Mouse (Mus musculus) Patski (cell line): ENCODE results near the gene Morc4. TPM values are rescaled to one million over a fixed set of nuclear protein-coding genes. Genes with fewer than 3 reads are reported as not detected.

Experiments used
- ATAC-seq: fragments of 100-300 bp; one replicate; pipeline ENCODE4 v1.8.0; 2021
- CTCF ChIA-PET: fragments of 350-600 bp; sonication (Branson Sonifier 250); formaldehyde crosslinking; loops from one replicate; lab custom pipeline; 2022; ENCODE audit warnings: inconsistent platforms; lab: Charles Lee
- POLR2A ChIA-PET: fragments of 350-600 bp; sonication (Branson Sonifier 250); formaldehyde crosslinking; loops from one replicate; lab custom pipeline; 2022; ENCODE audit warnings: antibody characterized with exemption, inconsistent platforms; lab: Charles Lee
- DNase-seq: peaks from one replicate; pipeline ENCODE4 v3.0.0-alpha.2; 2011; ENCODE audit warnings: low read depth, low spot score
- H3K27me3 ChIP-seq: fragments of 371-371 bp; one replicate; pipeline ENCODE4 v1.5.1; 2021
- CTCF ChIP-seq: fragments of 100-300 bp; IDR thresholded peaks from one replicate; pipeline ENCODE4 v1.5.1; 2021
- in situ Hi-C: fragments of 300-500 bp; cut with MboI; formaldehyde crosslinking; loops from 3 replicates; pipeline ENCODE4 v1.11.1; 2018; ENCODE audit warnings: low pct_unique_long_range_greater_than_20kb, mixed read lengths
- polyA plus RNA-seq: library from polyadenylated mRNA; unstranded; gene quantifications from one replicate; pipeline ENCODE4 v1.2.3, GENCODE M21; 2021

Morc4 gene
- polyA plus RNA-seq, 1 experiment from 2014 or later: 18.6 TPM

- DNase-seq: no peak
- in situ Hi-C loops: no loop called here
- no peak for TF ChIP-seq CTCF
- peak; percentile 47 for ATAC-seq
- ChIA-PET CTCF (interaction anchor here (0.9 to 1.3 kb wide), 2 partner anchors 27 to 30 kb away, joined by 3 read pairs; no protein-coding TSS in a partner anchor), POLR2A (interaction anchor here (1.1 to 1.5 kb wide), 2 partner anchors 17 to 49 kb away, joined by 3 to 7 read pairs; partner anchors contain the start of gene Cldn2)
- peaks cover 13% of the 10 kb centered on the region for H3K27me3 ChIP-seq
Measured at GRCm38 (mm10) chrX:139783045-139783422, 88.4 kb downstream of the Morc4 start.

GRCm38 (mm10) chrX:139782278-139783044 lies 89.0 kb downstream of the Morc4 start, which contains the start of gene Ripply1:
Gene Ripply1, minus strand, starts transcription at chrX:139782353.
- CTCF ChIA-PET: interaction anchor here (0.8 to 3.0 kb wide), 4 partner anchors 17 to 31 kb away, joined by 3 to 9 read pairs (median 3); no protein-coding TSS in a partner anchor
- POLR2A ChIA-PET: interaction anchor here (1.1 to 1.5 kb wide), 2 partner anchors 18 to 50 kb away, joined by 3 to 7 read pairs; partner anchors contain the start of gene Cldn2
- in situ Hi-C loops: no loop called here
- TF ChIP-seq CTCF: no peak
- ATAC-seq: peak; percentile 8
- H3K27me3 ChIP-seq: peaks cover 13% of the 10 kb centered on the region
- no peak for DNase-seq

- in situ Hi-C loops: no loop called here
- DNase-seq (no peak), ATAC-seq (no peak)
- ChIA-PET POLR2A (interaction anchor here (0.7 to 2.0 kb wide), 2 partner anchors 28 to 32 kb away, joined by 5 to 6 read pairs; no protein-coding TSS in a partner anchor), CTCF (interaction anchor here (0.8 to 3.0 kb wide), 2 partner anchors 18 to 20 kb away, joined by 3 to 9 read pairs; no protein-coding TSS in a partner anchor)
- no peak for TF ChIP-seq CTCF
- peaks cover 7% of the 10 kb centered on the region for H3K27me3 ChIP-seq
Measured at GRCm38 (mm10) chrX:139781563-139781962, 89.9 kb downstream of the Morc4 start.

GRCm38 (mm10) chrX:139780988-139781387 lies 90.5 kb downstream of the Morc4 start:
- ATAC-seq: no peak
- no peak for DNase-seq
- in situ Hi-C loops: no loop called here
- peaks cover 5% of the 10 kb centered on the region for H3K27me3 ChIP-seq
- ChIA-PET CTCF (interaction anchor here (3.0 kb wide), 1 partner anchor 21 kb away, joined by 9 read pairs; no protein-coding TSS in a partner anchor), POLR2A (interaction anchor here (0.6 to 2.0 kb wide), 4 partner anchors 20 to 33 kb away, joined by 3 to 6 read pairs (median 4); partner anchors contain the start of gene Cldn2)
- no peak for TF ChIP-seq CTCF

GRCm38 (mm10) chrX:139779401-139779800 lies 92.1 kb downstream of the Morc4 start:
- ATAC-seq (no peak), DNase-seq (no peak)
- H3K27me3 ChIP-seq: peaks cover 5% of the 10 kb centered on the region
- POLR2A ChIA-PET: interaction anchor here (2.0 kb wide), 1 partner anchor 30 kb away, joined by 6 read pairs; no protein-coding TSS in a partner anchor
- in situ Hi-C loops: loop anchor here (5.0 kb wide), 1 partner anchor 33 kb away; no protein-coding TSS in a partner anchor
- CTCF ChIA-PET: interaction anchor here (1.3 kb wide), 1 partner anchor 29 kb away, joined by 3 read pairs; no protein-coding TSS in a partner anchor
- no peak for TF ChIP-seq CTCF

- no peak for ATAC-seq
- DNase-seq: no peak
- in situ Hi-C loops: loop anchor here (5.0 kb wide), 1 partner anchor 33 kb away; no protein-coding TSS in a partner anchor
- ChIA-PET POLR2A (interaction anchor here (5.4 kb wide), 1 partner anchor 30 kb away, joined by 26 read pairs; no protein-coding TSS in a partner anchor), CTCF (interaction anchor here (1.3 to 1.4 kb wide), 2 partner anchors 30 to 34 kb away, joined by 3 to 5 read pairs; no protein-coding TSS in a partner anchor)
- no peak for TF ChIP-seq CTCF
- H3K27me3 ChIP-seq: peaks cover 3% of the 10 kb centered on the region
Measured at GRCm38 (mm10) chrX:139778886-139779285, 92.6 kb downstream of the Morc4 start.

- TF ChIP-seq CTCF: no peak
- ChIA-PET CTCF (interaction anchor here (1.0 kb wide), 1 partner anchor 15 kb away, joined by 3 read pairs; no protein-coding TSS in a partner anchor), POLR2A (interaction anchor here (5.4 kb wide), 1 partner anchor 32 kb away, joined by 26 read pairs; no protein-coding TSS in a partner anchor)
- ATAC-seq (no peak), DNase-seq (no peak)
- in situ Hi-C loops: loop anchor here (5.0 kb wide), 1 partner anchor 35 kb away; no protein-coding TSS in a partner anchor
- H3K27me3 ChIP-seq: peaks cover 4% of the 10 kb centered on the region
Measured at GRCm38 (mm10) chrX:139777357-139777756, 94.1 kb downstream of the Morc4 start.

- ATAC-seq: peak; percentile 61
- CTCF ChIA-PET: interaction anchor here (1.0 to 2.4 kb wide), 8 partner anchors 24 to 751 kb away, joined by 3 to 21 read pairs (median 4); no protein-coding TSS in a partner anchor
Measured at GRCm38 (mm10) chrX:139775084-139775612, 96.3 kb downstream of the Morc4 start.

GRCm38 (mm10) chrX:139774309-139775083 lies 97.0 kb downstream of the Morc4 start:
- peaks cover 25% of the 10 kb centered on the region for H3K27me3 ChIP-seq
- ChIA-PET POLR2A (interaction anchor here (5.4 kb wide), 1 partner anchor 35 kb away, joined by 26 read pairs; no protein-coding TSS in a partner anchor), CTCF (interaction anchor here (0.7 to 2.4 kb wide), 13 partner anchors 22 to 752 kb away, joined by 3 to 21 read pairs (median 4); no protein-coding TSS in a partner anchor)
- DNase-seq: no peak
- TF ChIP-seq CTCF: no peak
- in situ Hi-C loops: loop anchor here (5.0 kb wide), 1 partner anchor 38 kb away; no protein-coding TSS in a partner anchor
- peak; percentile 61 for ATAC-seq

More at GRCm38 (mm10) chrX:139775084-139775612, 96.3 kb downstream of the Morc4 start:
- TF ChIP-seq CTCF: no peak
- POLR2A ChIA-PET: interaction anchor here (0.6 to 5.4 kb wide), 2 partner anchors 24 to 34 kb away, joined by 7 to 26 read pairs; no protein-coding TSS in a partner anchor
- DNase-seq: no peak
- in situ Hi-C loops: loop anchor here (5.0 kb wide), 1 partner anchor 37 kb away; no protein-coding TSS in a partner anchor
- H3K27me3 ChIP-seq: peaks cover 19% of the 10 kb centered on the region

Other genes with a start within 250 kb of the Morc4 start
- 14.0 TPM for gene Tbc1d8b, start 186.7 kb downstream of the Morc4 start, polyA plus RNA-seq
- 0.47 TPM for gene Gm15013, start 157.2 kb downstream of the Morc4 start, polyA plus RNA-seq
- 13.6 TPM for gene Ripply1, start 89.3 kb downstream of the Morc4 start, polyA plus RNA-seq
- gene Cldn2, start 70.8 kb downstream of the Morc4 start, polyA plus RNA-seq: 119 TPM
- gene Rbm41, start 126.9 kb upstream of the Morc4 start, polyA plus RNA-seq: 8.3 TPM
- not detected for gene Nup62cl, start 191.0 kb upstream of the Morc4 start, polyA plus RNA-seq
- not detected for gene Pih1h3b, start 191.2 kb upstream of the Morc4 start, polyA plus RNA-seq